Mouse (Mus musculus) embryo, embryonic 11 days (tissue): Measurements from ENCODE around the gene Itga5.
A peak's percentile ranks its signal among the peaks of the same experiment; 100 is the strongest.

Experiments used
- DNase-seq: peaks from one replicate; pipeline ENCODE4 v3.0.0-alpha.2; 2015

The Itga5 gene

DNA sequence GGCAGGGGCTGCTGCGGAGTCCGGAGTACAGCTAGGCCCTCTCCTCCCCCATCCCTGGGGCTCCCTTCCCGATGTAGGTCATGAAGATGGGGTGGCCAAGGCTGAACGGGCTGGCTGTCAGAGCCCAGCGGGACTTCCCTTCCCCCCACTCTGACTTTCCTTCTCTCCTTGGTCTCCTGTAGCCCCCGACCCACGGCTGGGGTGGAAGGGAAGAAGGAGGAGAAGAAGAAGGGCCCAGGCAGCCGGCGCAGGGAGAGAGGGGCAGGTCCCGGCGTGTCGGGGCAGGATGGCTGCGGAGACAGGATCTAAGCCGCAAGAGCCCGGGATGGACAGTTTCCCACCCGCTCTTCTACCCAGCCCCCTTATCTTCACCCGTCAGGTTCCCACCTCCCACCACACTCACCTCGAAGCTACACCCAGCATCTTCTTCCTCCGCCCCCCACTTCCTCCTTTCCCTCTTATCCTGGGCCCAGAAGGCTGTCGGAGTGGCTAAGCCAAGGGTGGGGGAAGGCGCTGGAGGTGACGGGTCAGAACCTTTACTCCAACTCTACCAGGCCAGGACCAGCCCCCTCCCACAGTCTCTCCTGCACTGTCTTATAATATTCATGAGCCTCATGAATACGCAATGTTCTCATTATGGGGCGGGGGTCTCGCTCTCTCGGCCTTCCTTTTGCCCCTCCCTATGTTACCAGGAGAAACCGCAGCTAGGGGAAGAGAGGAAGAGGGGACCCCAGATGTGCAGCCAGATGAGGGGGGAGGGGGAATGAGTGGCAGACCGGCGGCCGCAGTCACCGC lies 27.2 kb downstream of the Itga5 start:
- no peak for DNase-seq

- no peak for DNase-seq
Measured at GRCm38 (mm10) chr15:103338829-103339165, 27.8 kb downstream of the Itga5 start.

DNA sequence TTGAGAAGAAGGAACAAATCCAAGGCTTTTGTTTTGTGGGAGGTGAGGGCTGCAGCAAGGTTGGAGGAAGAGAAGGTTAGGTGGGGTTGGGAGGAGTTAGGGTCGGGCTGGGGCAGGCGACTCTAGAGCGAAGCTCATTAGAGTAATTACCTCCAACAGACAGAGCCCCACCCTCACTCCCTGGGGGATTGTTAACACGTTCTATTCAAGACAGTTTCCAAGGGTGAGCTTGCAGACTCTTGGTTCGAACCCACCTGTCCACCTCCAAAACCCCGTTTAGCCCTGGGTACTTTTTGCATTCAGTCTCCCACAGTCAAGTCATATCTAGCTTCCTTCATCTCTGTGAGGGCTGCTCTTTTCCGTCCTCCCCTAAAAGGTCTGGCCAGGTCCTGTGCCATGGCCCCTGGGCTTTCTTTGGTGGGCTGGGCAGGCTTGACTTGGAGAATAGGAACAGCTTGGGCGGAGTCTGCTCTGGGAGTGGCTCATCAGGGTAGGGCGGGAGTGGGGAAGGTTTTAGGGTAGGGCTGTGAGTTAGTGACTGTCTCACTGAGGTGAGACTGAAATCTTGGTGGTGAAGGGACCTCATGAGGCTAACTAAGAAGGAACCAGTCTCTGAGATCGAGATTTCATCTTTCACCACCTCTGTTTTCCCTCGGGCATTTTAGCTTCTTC lies 29.4 kb downstream of the Itga5 start:
- DNase-seq, result no peak

GRCm38 (mm10) chr15:103335488-103336235 lies 30.9 kb downstream of the Itga5 start:
- no peak for DNase-seq

- DNase-seq, result no peak
Measured at GRCm38 (mm10) chr15:103335040-103335439, 31.5 kb downstream of the Itga5 start.

GRCm38 (mm10) chr15:103334194-103334593 lies 32.4 kb downstream of the Itga5 start:
- DNase-seq, result peak; percentile 72

GRCm38 (mm10) chr15:103333738-103334137 lies 32.8 kb downstream of the Itga5 start:
- DNase-seq, result no peak

GRCm38 (mm10) chr15:103333081-103333615 lies 33.4 kb downstream of the Itga5 start:
- no peak for DNase-seq

DNA sequence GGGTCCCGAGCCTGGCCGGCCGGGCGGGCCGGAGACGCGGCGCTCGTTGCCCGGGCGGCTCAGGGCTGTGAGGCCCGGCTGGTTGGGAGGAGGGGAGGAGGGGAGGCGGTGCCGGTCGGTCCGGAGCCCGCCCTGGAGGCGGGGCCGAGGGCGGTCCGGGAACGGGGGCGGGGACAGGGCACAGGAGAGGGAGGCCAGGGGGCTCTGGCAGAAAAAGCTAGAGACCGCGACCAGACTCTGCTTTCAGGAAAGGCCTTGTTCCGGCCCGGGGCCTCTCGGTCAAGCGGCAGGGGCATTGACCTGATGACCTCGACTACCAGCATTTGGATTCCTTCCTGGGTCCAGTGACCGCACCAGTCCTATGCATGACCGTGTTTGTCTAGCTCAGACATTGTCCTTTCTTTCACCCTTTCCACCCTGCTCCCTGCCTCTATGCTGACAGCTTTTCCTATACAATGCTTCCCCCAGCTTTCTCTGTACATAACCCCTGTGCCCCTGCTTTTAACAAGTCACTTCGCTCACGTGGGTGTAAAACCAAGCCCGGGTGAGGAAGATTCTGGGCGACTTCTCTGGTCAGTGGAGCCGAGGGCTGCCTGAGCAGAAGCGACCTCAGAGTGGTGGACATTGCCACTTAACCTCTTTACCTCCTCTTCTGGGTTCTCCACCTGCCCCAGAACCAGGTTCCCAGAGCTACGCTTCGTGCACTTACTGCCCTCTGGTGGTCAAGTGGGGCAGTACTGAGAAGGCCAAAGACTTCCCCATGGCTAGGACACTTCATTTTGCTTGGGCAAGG lies 42.9 kb downstream of the Itga5 start:
- DNase-seq, result peak; percentile 94

DNA sequence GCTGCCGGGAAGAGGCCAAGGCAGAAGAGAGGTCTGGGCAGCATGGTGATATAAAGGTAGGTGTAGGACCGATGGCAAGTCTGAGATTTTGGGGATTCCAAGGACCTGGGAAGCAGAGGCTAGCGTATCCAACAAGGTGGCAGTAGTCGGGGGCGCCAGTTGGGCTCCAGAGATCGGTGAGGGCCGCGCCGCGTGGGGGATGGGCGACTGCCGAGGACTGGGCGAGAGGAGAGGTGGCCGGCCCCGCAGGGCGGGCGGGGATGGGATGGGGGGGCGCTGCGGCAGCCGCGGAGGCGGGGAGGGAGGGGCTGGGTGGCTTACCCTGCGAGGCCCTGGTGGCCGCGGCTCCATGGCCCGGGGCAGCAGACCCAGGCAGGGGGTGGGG lies 43.5 kb downstream of the Itga5 start:
- no peak for DNase-seq

GRCm38 (mm10) chr15:103322396-103322795 lies 44.2 kb downstream of the Itga5 start:
- no peak for DNase-seq

DNA sequence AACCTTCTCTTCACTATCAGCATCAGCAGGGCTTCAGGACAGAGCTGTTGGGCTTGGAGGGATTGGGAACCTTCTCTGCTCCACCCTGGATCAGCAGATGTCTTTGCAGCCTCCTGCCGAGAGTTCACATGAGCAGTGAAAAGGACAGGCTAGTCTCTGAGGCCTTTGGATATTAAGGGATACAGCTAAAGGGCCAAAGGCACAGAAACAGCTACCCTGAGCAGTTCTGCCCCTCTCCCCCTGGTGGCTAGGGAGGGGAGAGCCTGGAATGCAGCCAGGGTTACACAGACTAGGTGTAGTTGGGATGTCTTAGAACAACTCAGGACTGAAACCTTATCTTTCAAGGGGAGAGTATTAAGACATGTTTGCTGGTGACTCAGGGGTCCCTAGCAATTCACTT lies 45.5 kb downstream of the Itga5 start:
- no peak for DNase-seq

DNA sequence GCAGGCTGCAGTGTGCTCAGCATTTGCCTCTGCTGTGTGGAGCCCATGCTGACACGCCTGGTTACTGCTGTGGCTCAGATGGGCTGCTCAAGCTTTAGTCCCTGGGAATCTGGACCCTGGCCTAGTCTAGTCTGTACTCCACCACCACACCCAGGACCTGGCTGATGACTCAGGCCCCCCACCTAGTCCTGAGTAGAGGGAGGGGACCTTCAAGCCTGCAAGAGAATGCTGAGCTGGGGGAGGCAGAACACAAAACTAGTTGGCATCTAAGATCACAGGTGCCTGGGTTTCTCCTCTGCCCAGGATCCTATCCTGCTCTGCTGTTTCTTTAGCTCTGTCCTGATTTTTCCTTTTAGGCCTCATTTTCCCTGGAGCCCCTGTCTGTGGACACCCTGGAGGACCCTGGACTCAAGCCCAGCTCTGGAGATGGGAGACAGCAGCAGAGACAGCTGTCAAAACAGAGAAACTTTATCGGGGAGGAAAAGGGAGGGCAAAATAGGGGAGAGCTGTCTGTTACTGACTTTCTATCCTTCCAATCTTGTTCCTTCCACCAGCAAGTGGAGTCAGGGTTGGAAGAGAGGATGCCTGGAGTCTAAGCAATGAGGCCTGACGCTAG lies 48.3 kb downstream of the Itga5 start:
- DNase-seq, result no peak

GRCm38 (mm10) chr15:103317731-103318130 lies 48.8 kb downstream of the Itga5 start:
- DNase-seq, result no peak

GRCm38 (mm10) chr15:103317120-103317519 lies 49.4 kb downstream of the Itga5 start:
- DNase-seq, result no peak

DNA sequence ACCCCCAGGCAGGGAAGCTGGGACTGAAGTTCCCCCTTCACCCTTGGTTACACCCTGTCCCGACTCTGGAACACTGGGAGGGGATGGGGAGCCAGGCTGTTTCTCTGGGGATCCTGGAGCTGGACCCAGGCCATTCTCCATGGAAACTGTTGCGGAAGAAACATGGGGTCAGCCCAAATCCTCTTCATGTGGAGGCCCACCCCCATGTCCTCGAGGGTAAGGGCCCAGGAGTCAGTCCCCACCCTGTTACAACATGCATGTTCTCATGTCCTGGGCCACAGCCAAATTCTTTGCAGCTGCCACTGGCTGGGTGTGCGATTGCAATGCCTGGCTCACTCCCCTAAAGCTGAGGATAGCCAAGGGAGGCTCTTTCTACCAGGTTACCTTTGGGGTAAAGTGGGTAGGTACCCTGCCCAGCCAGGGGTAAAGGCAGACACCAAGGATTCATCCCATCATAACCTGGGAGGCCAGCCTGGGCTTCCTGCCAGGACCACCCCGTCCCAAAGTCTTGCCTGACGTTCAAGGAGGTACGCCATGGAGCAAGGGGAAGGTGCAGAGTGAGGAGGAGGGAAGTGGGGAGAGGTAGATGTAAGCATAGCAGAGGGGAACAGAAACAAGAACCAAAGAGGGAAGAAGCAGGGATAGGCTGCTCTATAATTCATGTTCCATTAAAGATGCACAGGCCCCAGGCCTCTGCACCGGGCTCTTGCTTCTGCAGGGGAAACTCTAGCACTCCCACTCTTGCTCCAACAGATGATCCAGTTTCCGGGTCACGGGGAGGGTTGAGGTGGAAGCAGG lies 50.4 kb downstream of the Itga5 start:
- no peak for DNase-seq

GRCm38 (mm10) chr15:103315011-103315502 lies 51.5 kb downstream of the Itga5 start:
- peak; percentile 89 for DNase-seq

GRCm38 (mm10) chr15:103314181-103314580 lies 52.4 kb downstream of the Itga5 start:
- DNase-seq, result no peak

DNA sequence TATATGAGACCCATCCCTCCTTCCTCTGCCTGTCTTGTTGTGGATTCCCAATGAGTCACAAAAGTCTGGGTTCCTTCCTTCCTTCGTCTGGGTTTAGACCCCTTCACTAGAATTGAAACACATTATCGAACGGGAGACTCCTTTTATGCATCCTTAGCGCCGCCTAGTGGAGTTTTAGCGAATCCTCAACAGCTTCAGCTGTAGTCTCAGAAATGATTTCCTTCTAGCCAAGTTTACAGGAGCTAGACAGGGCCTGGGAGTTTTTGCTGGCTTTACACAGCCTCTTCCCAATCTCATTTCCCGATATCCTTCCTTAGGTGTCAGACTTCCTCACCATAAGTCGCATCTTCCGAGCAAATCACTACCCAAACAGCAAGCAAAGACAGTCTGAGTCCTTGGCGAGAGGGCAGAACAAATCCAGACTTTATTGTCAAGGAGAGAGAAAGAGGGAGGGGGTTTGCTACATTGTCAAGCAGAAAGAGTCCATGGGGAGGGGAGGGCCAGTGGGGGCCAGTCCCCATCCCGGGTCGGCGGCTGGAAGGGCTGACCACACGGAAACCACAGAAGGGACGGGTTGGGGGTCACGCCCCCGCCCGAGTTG lies 53.0 kb downstream of the Itga5 start:
- DNase-seq, result peak; percentile 91

GRCm38 (mm10) chr15:103310365-103310910 lies 56.1 kb downstream of the Itga5 start, which contains the start of gene Gpr84:
TSS of gene Gpr84 (minus strand) at chr15:103310612.
- DNase-seq, result no peak
